Comparison of ENCODE assay signal across 14 mouse cellular contexts in the genomic region with DNA sequence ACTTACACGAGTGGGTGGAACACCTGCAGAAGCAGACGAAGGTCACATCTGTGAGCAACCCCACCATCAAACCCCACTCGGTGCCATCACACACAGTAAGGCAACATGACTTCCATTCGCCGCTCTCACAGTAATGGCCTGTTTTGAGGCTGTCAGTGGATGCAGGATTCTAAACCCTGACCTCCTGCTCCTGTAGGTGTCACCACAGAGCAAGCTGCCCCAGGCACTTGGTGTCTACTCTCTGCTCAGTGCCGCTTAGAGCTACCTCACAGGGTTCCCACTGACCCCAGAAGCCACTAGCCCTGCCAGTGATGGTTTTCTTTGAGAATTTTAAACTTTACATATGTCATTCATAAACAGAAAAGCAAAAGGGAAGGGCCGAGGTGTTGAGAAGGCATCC. TPM values are rescaled to one million over a fixed set of nuclear protein-coding genes. Genes with fewer than 3 reads are reported as not detected.
DNase-seq lines count a peak whose midpoint lies in the region; ATAC-seq and TF ChIP-seq lines count a peak whose summit lies in the region.
"Had no signal": no experiment of that assay in that cellular context is flagged by ENCODE, and none has a peak within 500 bp of the region (broad histone marks: within the 10 kb centered on the region; RNA-seq: fewer than 3 reads in every experiment).

No protein-coding gene starts in this region.

- peak; percentile 51; the same call in 1 of the 2 replicates for TF ChIP-seq CTCF in kidney, postnatal 0 days (IDR thresholded peaks at IDR 0.05; ENCODE audit: low read depth)
- peak; percentile 52 for TF ChIP-seq CTCF in stomach, postnatal 0 days (IDR thresholded peaks at IDR 0.05; ENCODE audit: low read depth)

- no peaks in the 10 kb centered on the region for H3K4me1 ChIP-seq in kidney, postnatal 0 days (replicated peaks; ENCODE audit: insufficient read depth, low read length)
- H3K4me1 ChIP-seq in midbrain, embryonic 14.5 days (ENCODE audit: control insufficient read depth, insufficient read depth, low read length) = no peaks in the 10 kb centered on the region
- H3K4me1 ChIP-seq in midbrain, embryonic 11.5 days (ENCODE audit: control insufficient read depth, insufficient read depth, low read length) = no peaks in the 10 kb centered on the region
- no peaks in the 10 kb centered on the region for H3K4me1 ChIP-seq in stomach, postnatal 0 days (replicated peaks; ENCODE audit: control insufficient read depth, insufficient read depth)
- H3K4me1 ChIP-seq: lung, embryonic 15.5 days had no signal

- no peak overlapping the region for H3K4me3 ChIP-seq in kidney, postnatal 0 days (replicated peaks; ENCODE audit: low read depth, low read length)
- no peak overlapping the region for H3K4me3 ChIP-seq in midbrain, embryonic 14.5 days (replicated peaks; ENCODE audit: low read depth, low read length)
- no peak overlapping the region for H3K4me3 ChIP-seq in midbrain, embryonic 11.5 days (ENCODE audit: low read depth, low read length)
- H3K4me3 ChIP-seq in stomach, postnatal 0 days (ENCODE audit: low read depth, low read length) = no peak overlapping the region
- H3K4me3 ChIP-seq: lung, embryonic 15.5 days had no signal

- H3K9me3 ChIP-seq in kidney, postnatal 0 days (replicated peaks; ENCODE audit: low read length) = no peaks in the 10 kb centered on the region
- H3K9me3 ChIP-seq in midbrain, embryonic 14.5 days (ENCODE audit: control insufficient read depth, low read length) = no peaks in the 10 kb centered on the region
- no peaks in the 10 kb centered on the region for H3K9me3 ChIP-seq in midbrain, embryonic 11.5 days (ENCODE audit: control insufficient read depth, low read length)
- H3K9me3 ChIP-seq in stomach, postnatal 0 days (ENCODE audit: control insufficient read depth, low read length) = no peaks in the 10 kb centered on the region
- H3K9me3 ChIP-seq: lung, embryonic 15.5 days had no signal

- no peak overlapping the region for H3K4me2 ChIP-seq in kidney, postnatal 0 days (ENCODE audit: low read length)
- no peak overlapping the region for H3K4me2 ChIP-seq in midbrain, embryonic 14.5 days (ENCODE audit: low read length)
- H3K4me2 ChIP-seq in midbrain, embryonic 11.5 days = no peak overlapping the region
- no peak overlapping the region for H3K4me2 ChIP-seq in stomach, postnatal 0 days (replicated peaks; ENCODE audit: low read depth)
- H3K4me2 ChIP-seq: lung, embryonic 15.5 days had no signal

- 78% methylated on average over 7 of the region's 7 CpGs for WGBS in kidney, postnatal 0 days
- 80% methylated on average over 7 of the region's 7 CpGs for WGBS in midbrain, embryonic 14.5 days
- WGBS in midbrain, embryonic 11.5 days = 84% methylated on average over 7 of the region's 7 CpGs
- 78% methylated on average over 7 of the region's 7 CpGs for WGBS in stomach, postnatal 0 days

- TF ChIP-seq EP300 in stomach, postnatal 0 days (optimal IDR thresholded peaks at IDR 0.05) = no peak

- H3K36me3 ChIP-seq in kidney, postnatal 0 days (ENCODE audit: insufficient read depth, low read length) = peaks cover 75% of the 10 kb centered on the region
- H3K36me3 ChIP-seq in midbrain, embryonic 14.5 days (ENCODE audit: control insufficient read depth, insufficient read depth, low read length) = peaks cover 98% of the 10 kb centered on the region
- peaks cover 46% of the 10 kb centered on the region for H3K36me3 ChIP-seq in midbrain, embryonic 11.5 days (ENCODE audit: control insufficient read depth, insufficient read depth, low read length)
- H3K36me3 ChIP-seq in stomach, postnatal 0 days (ENCODE audit: control insufficient read depth, insufficient read depth, low read length) = peaks cover 41% of the 10 kb centered on the region

- ATAC-seq in kidney, postnatal 0 days (replicated peaks; ENCODE audit: low FRiP score, low read depth) = no peak
- no peak for ATAC-seq in midbrain, embryonic 14.5 days (ENCODE audit: low FRiP score, low TSS enrichment)
- no peak for ATAC-seq in midbrain, embryonic 11.5 days (ENCODE audit: low FRiP score)
- no peak for ATAC-seq in stomach, postnatal 0 days (ENCODE audit: low FRiP score, low TSS enrichment)
- ATAC-seq in frontal cortex, adult (ENCODE audit: low TSS enrichment) = no peak
- ATAC-seq: Patski had no signal

- no peak overlapping the region for H3K9ac ChIP-seq in kidney, postnatal 0 days (ENCODE audit: low read depth, low read length)
- no peak overlapping the region for H3K9ac ChIP-seq in midbrain, embryonic 14.5 days (replicated peaks; ENCODE audit: low read length)
- H3K9ac ChIP-seq in midbrain, embryonic 11.5 days (ENCODE audit: low read length) = no peak overlapping the region
- no peak overlapping the region for H3K9ac ChIP-seq in stomach, postnatal 0 days (ENCODE audit: low read length)
- H3K9ac ChIP-seq: lung, embryonic 15.5 days had no signal

- no peak overlapping the region for H3K27ac ChIP-seq in kidney, postnatal 0 days
- no peak overlapping the region for H3K27ac ChIP-seq in midbrain, embryonic 14.5 days (replicated peaks; ENCODE audit: low read depth, low read length)
- H3K27ac ChIP-seq in midbrain, embryonic 11.5 days (ENCODE audit: low read depth, low read length) = no peak overlapping the region
- no peak overlapping the region for H3K27ac ChIP-seq in stomach, postnatal 0 days (replicated peaks)
- H3K27ac ChIP-seq: lung, embryonic 15.5 days had no signal

- DNase-seq in embryo, embryonic 10 days (ENCODE audit: low spot score) = peak; percentile 18
- no peak for DNase-seq in embryo, embryonic 9.5 days (ENCODE audit: extremely low spot score)
- no peak for DNase-seq in kidney, postnatal 0 days (ENCODE audit: low spot score)
- no peak for DNase-seq in kidney, adult 11 months
- DNase-seq in midbrain, embryonic 14.5 days = peak; percentile 40
- DNase-seq in midbrain, embryonic 11.5 days (ENCODE audit: low spot score, missing footprints) = no peak
- DNase-seq in stomach, postnatal 0 days (ENCODE audit: low spot score) = no peak
- DNase-seq: adrenal gland, postnatal 25 days; thymus, adult 2 months had no signal

- no peaks in the 10 kb centered on the region for H3K27me3 ChIP-seq in kidney, postnatal 0 days (ENCODE audit: insufficient read depth, low read length)
- no peaks in the 10 kb centered on the region for H3K27me3 ChIP-seq in midbrain, embryonic 14.5 days (ENCODE audit: control insufficient read depth, insufficient read depth, low read length)
- no peaks in the 10 kb centered on the region for H3K27me3 ChIP-seq in midbrain, embryonic 11.5 days (ENCODE audit: control insufficient read depth, insufficient read depth, low read length)
- no peaks in the 10 kb centered on the region for H3K27me3 ChIP-seq in stomach, postnatal 0 days (ENCODE audit: control insufficient read depth, insufficient read depth, low read length)
- H3K27me3 ChIP-seq: lung, embryonic 15.5 days; Patski had no signal

RNA-seq across cellular contexts. Expression of a gene that starts 25.1 kb away (rescaled TPM):
- 1.5 TPM in 2 replicates for polyA plus RNA-seq in kidney, postnatal 0 days (2015; fragmentation: Nextera tagmentation; extraction: Ambion mirVana)
- not detected in 2 replicates for polyA plus RNA-seq in midbrain, embryonic 14.5 days (2014; fragmentation: Nextera tagmentation; extraction: Ambion mirVana)
- polyA plus RNA-seq in midbrain, embryonic 11.5 days (2014; fragmentation: Nextera tagmentation; extraction: Ambion mirVana) = not detected in 2 replicates
- polyA plus RNA-seq in stomach, postnatal 0 days (2015; fragmentation: Nextera tagmentation; extraction: Ambion mirVana) = not detected in 2 replicates
- polyA plus RNA-seq: C2C12; lung, embryonic 15.5 days; Patski; spleen, adult 2 months; thymus, adult 2 months had no signal

Comparison
In these comparisons a context has a peak if more than half of its experiments do, and no peak if none do; other contexts are left out.
1. DNase-seq: peak in embryo, embryonic 10 days (single experiment) and midbrain, embryonic 14.5 days (single experiment); none in embryo, embryonic 9.5 days (single experiment), kidney, postnatal 0 days (single experiment), kidney, adult 11 months (single experiment), midbrain, embryonic 11.5 days (single experiment) and stomach, postnatal 0 days (single experiment).